Comparison of ENCODE assay signal across 16 mouse cellular contexts in the genomic region with DNA sequence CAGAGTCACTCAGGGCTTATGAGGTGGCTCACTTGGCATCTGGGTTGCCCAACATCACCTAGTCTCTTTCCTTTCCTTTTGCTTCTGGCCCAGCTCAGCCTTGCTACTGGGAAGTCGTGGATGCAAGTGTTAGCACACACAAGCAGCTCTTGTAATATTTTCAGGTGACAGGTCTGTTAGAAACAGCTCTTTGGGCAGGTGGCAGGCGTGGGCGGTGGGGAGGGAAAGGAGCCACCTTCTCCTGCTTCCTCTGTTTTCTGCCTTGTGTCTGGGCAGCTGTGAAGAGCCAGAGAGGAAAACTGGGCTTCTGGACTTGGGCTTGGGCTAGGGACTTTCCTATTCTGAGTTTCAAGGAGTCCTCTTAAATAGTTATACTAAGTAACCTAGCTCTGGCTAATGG.
"Had no signal": no experiment of that assay in that cellular context is flagged by ENCODE, and none has a peak within 500 bp of the region (broad histone marks: within the 10 kb centered on the region; RNA-seq: fewer than 3 reads in every experiment).

No protein-coding gene starts in this region.

- H3K4me3 ChIP-seq: kidney, embryonic 15.5 days; liver, embryonic 13.5 days had no signal

- H3K9ac ChIP-seq: kidney, embryonic 15.5 days; liver, embryonic 13.5 days had no signal

- H3K27ac ChIP-seq: kidney, embryonic 15.5 days; liver, embryonic 13.5 days; stomach, postnatal 0 days had no signal

- H3K36me3 ChIP-seq: kidney, embryonic 15.5 days; liver, embryonic 13.5 days had no signal

- H3K4me2 ChIP-seq: kidney, embryonic 15.5 days; liver, embryonic 13.5 days; midbrain, embryonic 11.5 days had no signal

- H3K9me3 ChIP-seq: kidney, embryonic 15.5 days; liver, embryonic 13.5 days had no signal

- DNase-seq: kidney, adult 11 months; kidney, adult 8-10 months; kidney, postnatal 10 days; kidney, postnatal 36 days; liver, embryonic 13.5 days; lung, adult 2 months; lung, postnatal 14 days; lung, postnatal 4 days; midbrain, embryonic 14.5 days; right cerebral cortex, postnatal 4 days; thymus, adult 2 months; thymus, postnatal 14 days; thymus, postnatal 4 days had no signal

- H3K4me1 ChIP-seq: liver, embryonic 13.5 days had no signal

- H3K27me3 ChIP-seq: kidney, embryonic 15.5 days; liver, embryonic 13.5 days had no signal
